Mouse (Mus musculus) thymus, postnatal 4 days (tissue): ENCODE results near the gene Eps8.

Experiments
- DNase-seq: peaks from one replicate; pipeline ENCODE4 v3.0.0; 2021

Eps8 gene

GRCm38 (mm10) chr6:137608160-137608930, 46.3 kb downstream of the Eps8 start:
- no peak for DNase-seq

DNA sequence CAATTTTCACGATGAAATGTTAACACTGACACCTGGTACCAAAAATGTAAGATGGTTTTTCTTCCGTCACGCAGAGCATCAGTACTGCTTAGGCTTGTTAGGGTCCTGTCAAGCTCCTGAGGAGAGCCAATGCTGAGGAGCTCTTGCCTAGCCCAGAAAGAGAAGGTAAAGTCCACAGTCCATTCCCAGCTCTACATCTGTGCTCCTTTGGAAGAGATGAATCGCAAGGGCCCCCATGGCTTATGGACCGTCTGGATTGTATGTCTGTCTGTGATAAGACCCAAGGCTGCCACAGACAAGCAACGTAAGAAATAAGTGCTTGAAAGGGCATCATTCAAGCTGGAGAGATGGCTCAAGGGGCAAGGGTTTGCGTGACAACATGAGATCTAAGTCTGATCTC, 48.1 kb downstream of the Eps8 start:
- DNase-seq: no peak

DNA sequence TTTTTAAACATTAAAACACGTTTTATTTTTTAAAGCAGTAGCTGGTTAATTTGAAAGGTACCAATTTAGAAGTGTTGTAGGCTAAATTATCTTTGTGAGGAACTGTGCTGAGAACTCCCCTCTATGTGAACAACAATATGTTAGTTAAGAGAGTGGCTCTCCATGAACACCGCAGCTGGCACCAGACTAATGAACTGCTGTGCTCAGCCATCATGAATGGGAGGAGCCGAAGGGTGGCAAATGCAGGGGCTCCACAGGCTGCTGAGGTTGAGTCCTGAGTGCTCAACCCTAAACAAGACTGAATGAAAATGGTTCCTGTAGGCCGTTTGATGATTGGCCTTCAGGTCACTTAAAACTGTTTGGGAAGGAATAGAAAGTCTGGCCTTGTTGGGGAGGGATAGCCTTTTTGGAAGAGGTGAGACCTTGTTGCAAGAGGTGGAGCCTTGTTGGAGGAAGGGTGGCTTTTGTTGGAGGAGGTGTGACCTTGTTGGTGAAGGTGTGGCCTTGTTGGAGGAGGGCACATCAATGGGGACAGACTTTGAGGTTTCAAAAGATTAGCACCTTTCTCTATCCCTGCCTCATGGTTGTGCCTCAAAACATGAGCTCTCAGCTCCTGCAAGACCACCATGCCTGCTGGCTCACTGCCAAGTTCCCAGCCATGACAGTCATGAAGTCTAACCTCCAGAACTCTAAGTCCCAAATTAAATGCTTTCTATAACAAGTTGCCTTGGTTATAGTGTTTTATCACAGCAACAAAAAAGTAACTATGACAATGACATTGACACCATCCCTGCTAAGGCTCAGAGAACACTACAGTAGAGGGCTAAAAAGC, 50.0 kb downstream of the Eps8 start:
- DNase-seq: no peak

GRCm38 (mm10) chr6:137598306-137598705, 56.4 kb downstream of the Eps8 start:
- no peak for DNase-seq

GRCm38 (mm10) chr6:137597442-137598058, 57.1 kb downstream of the Eps8 start:
- DNase-seq: no peak

GRCm38 (mm10) chr6:137592582-137592981, 62.1 kb downstream of the Eps8 start:
- DNase-seq: no peak

DNA sequence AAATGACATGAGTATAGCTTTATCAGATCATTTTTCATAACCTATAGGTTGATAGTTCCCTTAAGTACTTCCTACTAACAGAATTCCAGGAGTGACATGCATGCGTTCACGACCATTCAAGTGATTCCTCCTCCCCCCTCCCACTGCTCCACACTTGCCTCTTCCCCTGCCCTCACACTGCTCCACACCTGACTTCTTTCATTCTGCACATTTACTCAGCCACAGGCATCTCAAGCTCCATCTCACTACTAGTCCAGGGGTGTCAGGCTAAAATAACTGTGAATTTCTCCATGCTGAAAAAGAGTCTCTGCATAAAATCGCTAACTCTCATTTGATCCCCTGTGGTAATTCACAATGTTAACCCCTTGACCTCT, 65.4 kb downstream of the Eps8 start:
- no peak for DNase-seq

DNA sequence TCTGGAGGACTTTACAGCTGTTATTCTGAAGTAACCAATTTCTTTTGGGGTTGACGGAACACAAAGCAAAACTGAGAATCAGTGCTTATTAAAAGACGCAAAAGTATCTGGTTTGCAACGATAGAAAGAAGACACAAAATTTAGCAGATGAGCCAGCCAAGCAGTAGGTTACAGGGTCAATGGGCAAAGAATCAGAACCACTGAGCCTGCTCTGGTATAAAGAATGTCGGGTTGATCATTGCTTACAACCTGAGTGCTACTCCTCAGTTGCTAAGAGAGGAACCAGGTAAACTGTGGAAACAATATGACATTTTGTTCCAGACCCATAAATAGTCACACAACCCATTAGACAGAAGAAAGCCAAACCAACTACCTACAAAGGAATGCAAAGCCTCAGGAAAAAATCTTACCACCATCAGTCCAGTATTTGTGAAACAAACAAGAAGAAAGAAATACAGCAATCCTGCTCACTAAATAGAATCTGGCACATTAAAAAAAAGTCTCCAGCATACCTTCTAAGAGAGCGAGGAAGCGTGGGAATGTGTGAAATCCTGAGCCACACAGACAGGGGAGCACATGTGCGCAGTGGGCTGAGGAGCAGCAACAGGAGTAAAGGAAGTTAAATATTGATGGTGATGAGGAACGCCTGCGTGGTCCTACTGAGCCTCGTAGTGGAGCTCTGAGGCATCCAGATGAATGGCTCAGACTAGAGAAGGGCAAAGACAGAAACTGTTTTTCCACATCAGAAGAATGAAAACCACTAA, 66.0 kb downstream of the Eps8 start:
- no peak for DNase-seq

DNA sequence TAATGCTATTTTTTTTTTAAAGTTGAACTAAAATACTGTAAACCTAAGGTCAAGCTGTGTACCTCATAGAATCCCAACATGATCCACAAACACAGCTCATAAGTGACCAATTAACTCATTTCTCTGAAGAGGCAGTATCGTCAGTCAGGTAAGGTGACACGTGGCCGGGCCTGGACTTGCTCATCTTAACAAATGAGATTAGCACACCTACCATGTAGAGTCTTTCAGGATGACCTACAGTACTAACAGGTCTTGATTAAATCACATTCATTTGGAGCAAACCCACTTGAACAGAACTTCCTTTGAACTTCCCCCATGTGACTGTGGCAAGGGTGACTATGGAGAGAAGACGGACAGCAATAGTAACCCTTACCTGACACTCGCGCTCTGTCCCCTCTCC, 66.8 kb downstream of the Eps8 start:
- no peak for DNase-seq

- no peak for DNase-seq
These were observed 69.4 kb downstream of the Eps8 start for GRCm38 (mm10) chr6:137585229-137585628.

GRCm38 (mm10) chr6:137583056-137583455, 71.6 kb downstream of the Eps8 start:
- DNase-seq: no peak

DNA sequence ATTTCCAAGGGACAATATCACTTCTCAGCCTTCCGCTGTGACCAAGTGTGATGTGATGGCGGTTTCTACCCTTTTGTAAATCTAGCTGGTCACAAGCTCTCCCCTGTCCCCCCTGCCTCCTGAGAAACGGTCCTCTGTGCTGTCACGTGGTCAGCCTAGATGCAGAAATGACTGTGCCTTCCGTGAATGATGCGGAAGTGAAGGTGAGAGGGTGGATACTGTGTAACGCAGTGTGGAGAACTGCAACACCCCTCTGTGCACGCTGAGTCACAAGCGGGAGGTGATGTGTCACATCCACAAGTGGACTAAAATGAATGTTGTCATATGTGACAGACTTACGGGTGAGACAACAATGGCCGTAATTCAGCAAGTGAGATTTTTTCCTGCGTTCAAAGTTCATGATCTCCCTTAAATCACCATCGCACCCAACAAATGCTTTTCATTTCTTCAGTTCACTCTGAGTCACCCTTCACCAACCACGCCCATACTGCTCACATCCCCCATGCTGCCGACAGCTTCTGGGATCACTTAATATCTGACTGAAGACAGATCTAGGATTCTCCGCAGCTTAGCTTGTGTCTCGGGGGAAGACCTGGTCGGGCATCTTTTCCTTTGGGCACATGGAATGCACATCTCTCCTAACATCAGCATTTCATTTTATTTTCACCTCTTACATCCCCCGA, 72.3 kb downstream of the Eps8 start:
- no peak for DNase-seq

DNA sequence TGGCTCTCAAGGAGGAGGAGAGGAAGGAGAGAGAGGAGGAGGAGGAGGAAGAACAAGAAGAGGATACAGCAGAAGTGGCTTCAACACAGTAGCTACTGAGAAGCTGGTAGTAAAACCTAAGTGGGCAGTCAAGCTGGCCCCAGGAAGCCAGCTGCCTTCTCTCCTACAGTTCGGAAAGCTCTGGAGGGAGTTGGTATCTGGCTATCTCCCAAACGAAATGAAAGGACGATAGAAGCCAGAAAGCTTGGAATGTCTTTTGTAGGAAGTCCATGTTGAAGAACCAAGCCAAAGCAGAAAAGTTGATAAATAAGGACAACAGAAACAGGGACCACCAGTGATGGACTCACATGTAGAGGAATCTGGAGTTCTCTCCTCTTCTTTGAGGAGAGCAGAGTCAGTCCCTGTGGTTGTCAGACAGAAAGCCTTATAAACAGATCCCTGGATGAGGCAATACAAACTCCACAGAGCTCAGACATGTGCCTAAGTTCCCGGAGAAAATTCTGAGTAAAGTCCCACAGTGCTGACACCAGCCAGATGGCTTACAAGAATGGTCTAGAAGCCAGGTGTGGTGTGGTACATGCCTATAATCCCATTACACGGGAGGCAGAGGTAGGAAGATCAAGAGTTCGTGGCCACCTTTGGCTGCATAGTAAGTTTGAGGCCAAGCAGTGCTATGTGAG, 73.2 kb downstream of the Eps8 start:
- no peak for DNase-seq

GRCm38 (mm10) chr6:137580503-137580902, 74.2 kb downstream of the Eps8 start:
- DNase-seq: no peak

DNA sequence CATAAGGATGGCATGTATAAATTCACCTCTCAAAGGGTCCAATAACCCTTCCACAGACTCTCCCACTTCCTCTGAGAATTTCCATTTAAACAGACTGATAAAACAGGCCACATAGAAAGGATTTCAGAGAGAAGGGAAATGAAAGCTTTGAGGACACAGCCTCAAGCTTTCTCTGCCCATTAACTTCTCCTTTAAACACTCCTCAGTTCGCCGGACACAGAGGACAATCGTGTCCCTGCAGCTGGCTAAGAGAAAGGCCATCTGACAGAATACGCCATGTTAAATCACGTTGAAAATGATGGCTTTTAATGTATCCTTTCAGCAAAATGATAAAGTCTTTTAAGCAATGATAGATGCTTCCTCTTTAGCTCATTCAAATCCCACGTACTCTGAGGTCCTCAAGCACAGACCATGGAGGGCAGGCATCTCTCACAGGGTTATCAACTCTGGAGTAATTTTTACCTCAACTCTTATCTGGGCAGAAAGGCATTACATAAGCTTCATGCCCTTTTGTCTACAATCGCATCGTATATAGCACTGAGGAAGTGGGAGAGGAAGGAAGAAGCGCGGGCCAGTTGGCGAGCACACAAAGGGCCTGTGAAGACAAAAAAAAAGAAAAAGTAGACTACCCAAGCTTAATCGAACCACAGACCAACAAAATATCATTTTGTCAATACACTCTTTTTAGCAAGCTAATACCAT, 77.9 kb downstream of the Eps8 start:
- no peak for DNase-seq

DNA sequence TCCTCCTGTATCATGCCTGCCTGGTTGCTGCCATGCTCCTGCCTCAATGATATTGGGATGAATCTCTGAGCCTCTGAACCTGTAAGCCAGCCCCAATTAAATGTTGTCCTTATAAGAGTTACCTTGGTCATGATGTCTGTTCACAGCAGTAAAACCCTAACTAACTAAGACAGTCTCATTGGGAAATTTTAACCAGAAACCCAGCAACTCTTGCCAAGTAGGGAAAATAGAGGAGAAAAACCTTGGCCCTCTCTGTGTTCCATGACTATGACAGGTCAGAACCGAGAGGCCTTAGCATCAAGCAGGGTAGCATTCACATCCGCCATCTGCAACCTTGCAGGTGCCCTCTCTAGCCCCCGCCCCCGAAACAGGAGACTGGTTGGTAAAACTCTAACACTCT, 78.6 kb downstream of the Eps8 start:
- DNase-seq: no peak

DNA sequence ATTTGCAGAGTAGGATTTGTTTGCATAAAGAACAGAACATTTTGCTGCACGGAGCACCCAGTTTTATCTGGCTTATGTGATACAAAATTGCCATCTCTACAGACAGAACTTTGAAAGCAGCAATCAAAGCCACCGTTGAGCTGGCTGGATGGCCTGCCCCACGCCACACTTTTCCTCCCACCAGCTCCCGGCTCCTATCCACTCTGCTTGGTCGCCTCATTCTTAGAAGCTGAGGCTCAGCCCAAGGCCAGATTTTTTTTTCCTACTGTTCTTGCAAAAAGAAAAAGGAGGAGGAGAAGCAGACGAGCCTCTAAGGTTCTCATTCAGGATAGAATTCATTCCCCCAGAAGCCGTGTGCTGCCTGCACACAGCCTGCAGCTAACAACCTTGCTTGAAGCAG, 80.8 kb downstream of the Eps8 start:
- DNase-seq: no peak

GRCm38 (mm10) chr6:137570718-137571131, 84.0 kb downstream of the Eps8 start:
- no peak for DNase-seq

- no peak for DNase-seq
These were observed 84.7 kb downstream of the Eps8 start for GRCm38 (mm10) chr6:137570019-137570418.

- DNase-seq: no peak
These were observed 85.6 kb downstream of the Eps8 start for GRCm38 (mm10) chr6:137569071-137569470.

DNA sequence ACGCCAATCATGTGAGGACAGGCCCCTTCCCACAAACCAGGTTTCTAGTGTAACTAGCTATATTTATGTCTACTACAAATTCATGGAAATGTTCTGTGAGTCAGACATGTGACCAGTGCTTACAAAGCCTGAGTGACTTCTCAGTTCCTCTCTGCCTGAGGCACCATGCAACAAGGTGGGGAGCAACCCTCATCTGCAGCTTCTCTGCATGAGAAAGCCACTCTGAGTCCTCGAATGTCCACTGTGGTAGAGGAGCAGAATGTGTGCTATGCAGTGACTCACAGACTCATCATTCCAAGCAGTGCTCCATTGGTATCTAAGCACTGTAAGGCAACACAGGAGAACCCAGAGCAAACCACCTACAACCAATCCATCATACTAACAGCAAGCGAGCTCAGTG, 88.8 kb downstream of the Eps8 start:
- no peak for DNase-seq
